Mouse (Mus musculus) intestine, embryonic 16.5 days (tissue): ENCODE measurements around the gene Asic2. TPM values are rescaled to one million over a fixed set of nuclear protein-coding genes. Genes with fewer than 3 reads are reported as not detected.

Experiments used
- ATAC-seq: fragments of 200-750 bp; cut with Nextera tagmentation; 2 replicates; pipeline ENCODE4 v1.8.0; 2017; ENCODE audit warnings: moderate TSS enrichment, moderate library complexity
- H3K27ac ChIP-seq: fragments of 300-500 bp; sonication (generic); 2 replicates; pipeline ENCODE4 v1.5.1; 2014; ENCODE audit warnings: mild to moderate bottlenecking, low read length
- H3K27me3 ChIP-seq: fragments of 300-500 bp; sonication (generic); replicated peaks from 2 replicates; pipeline ENCODE4 v1.6.1; 2014; ENCODE audit warnings: low read length, control low read depth, mixed read lengths; ENCODE audit not compliant: control insufficient read depth, insufficient read depth
- H3K36me3 ChIP-seq: fragments of 300-500 bp; sonication (generic); 2 replicates; pipeline ENCODE4 v1.6.1; 2014; ENCODE audit warnings: low read length, control low read depth; ENCODE audit not compliant: control insufficient read depth, insufficient read depth
- H3K4me1 ChIP-seq: fragments of 300-500 bp; sonication (generic); 2 replicates; pipeline ENCODE4 v1.6.1; 2014; ENCODE audit warnings: low read length, control low read depth, mixed read lengths; ENCODE audit not compliant: control insufficient read depth, insufficient read depth
- H3K4me2 ChIP-seq: fragments of 300-500 bp; sonication (generic); 2 replicates; pipeline ENCODE4 v1.6.1; 2014; ENCODE audit warnings: low read depth, low read length, control low read depth
- H3K4me3 ChIP-seq: fragments of 300-500 bp; sonication (generic); 2 replicates; pipeline ENCODE4 v1.5.1; 2014; ENCODE audit warnings: mild to moderate bottlenecking, low read length
- H3K9ac ChIP-seq: fragments of 300-500 bp; sonication (generic); 2 replicates; pipeline ENCODE4 v1.6.1; 2014; ENCODE audit warnings: low read depth, low read length
- H3K9me3 ChIP-seq: fragments of 300-500 bp; sonication (generic); 2 replicates; pipeline ENCODE4 v1.6.1; 2016; ENCODE audit warnings: low read length, control low read depth; ENCODE audit not compliant: control insufficient read depth
- WGBS: fragments of 180-500 bp; shearing (Covaris S2); extraction: QIAGEN DNeasy Blood & Tissue Kit; methylation state at CpG from one replicate; pipeline ENCODE4 v1.1.7; 2014; 5-methylcytosine and 5-hydroxymethylcytosine counted together
- polyA plus RNA-seq: library from polyadenylated mRNA; unstranded; fragments of >200 nt; fragmentation: Nextera tagmentation; extraction: Ambion mirVana; gene quantifications from 2 replicates; pipeline ENCODE4 v1.2.1, GENCODE M21; 2015

Gene Asic2
- 0.15 and 0.16 TPM in 2 replicates for polyA plus RNA-seq

DNA sequence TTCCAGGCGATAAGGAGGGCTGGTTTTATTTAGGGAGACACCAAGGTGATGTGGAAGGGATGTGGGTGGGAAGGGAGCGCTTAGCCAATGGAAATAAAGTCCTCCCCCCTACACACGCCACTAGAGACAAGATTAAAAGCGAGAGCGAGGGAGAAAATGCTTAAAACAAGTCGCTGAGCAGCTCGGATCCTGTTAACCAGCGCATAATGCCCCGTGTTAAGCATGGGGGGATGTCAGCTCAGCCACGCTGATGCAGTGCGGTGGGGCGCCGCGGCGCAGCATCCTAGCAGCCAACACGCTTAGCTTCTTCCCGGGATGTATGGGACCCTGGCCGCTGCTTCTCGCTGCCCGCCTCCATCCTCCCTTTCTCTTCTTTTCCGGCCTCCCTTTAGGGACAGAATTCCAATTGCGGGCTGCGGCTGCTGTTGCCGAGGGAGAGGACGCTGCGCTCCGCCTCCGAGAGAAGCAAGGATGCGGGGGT, at the start of gene Asic2:
Gene Asic2, minus strand, starts transcription at position 57 of the 481 bp plus-strand sequence.
- H3K9ac ChIP-seq, result no peak within 1 kb of the TSS
- no peaks in the 10 kb centered on the region for H3K9me3 ChIP-seq
- no peaks in the 10 kb centered on the region for H3K4me1 ChIP-seq
- WGBS, result 4% methylated on average over 29 of the region's 29 CpGs
- H3K27me3 ChIP-seq, result peaks cover 16% of the 10 kb centered on the region
- no peak within 1 kb of the TSS for H3K27ac ChIP-seq
- H3K36me3 ChIP-seq, result no peaks in the 10 kb centered on the region
- H3K4me3 ChIP-seq, result no peak within 1 kb of the TSS
- no peak for ATAC-seq
- no peak within 1 kb of the TSS; the same call in 1 of the 2 replicates for H3K4me2 ChIP-seq

DNA sequence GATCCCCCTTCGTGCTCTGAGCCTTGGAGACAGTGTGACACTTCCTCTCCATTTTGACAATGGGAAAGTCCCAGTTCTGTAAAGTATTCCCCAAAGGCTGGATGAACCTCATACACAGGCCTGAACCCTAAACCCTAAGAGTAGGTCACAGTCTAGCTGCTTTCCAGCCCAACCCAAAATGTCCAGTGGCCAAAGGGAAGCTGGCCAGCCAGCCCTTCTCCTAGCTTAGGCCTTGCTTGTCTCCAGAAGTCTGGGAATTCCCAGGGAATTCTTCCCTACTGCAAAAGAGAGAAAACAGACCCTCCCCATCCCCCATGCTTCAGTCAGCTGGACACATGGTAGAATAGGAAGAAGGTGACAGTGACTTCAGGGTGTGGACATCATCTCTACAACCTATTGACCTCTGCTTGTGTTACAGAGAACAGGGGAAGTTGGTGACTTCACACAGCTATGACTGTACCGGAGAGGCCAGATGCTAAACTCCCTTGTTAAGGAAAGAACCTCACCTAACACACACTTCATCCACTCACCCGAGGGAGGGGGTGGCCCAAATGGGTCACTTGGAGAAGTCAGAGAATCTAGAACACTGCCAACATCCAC, 48.0 kb upstream of the Asic2 start:
- H3K27me3 ChIP-seq, result no peaks in the 10 kb centered on the region
- no peak overlapping the region for H3K4me2 ChIP-seq
- no peak overlapping the region for H3K27ac ChIP-seq
- H3K9ac ChIP-seq, result no peak overlapping the region
- 80% methylated on average over 3 of the region's 3 CpGs for WGBS
- H3K4me3 ChIP-seq, result no peak overlapping the region
- H3K9me3 ChIP-seq, result no peaks in the 10 kb centered on the region
- no peak for ATAC-seq
- 0 out of 2 replicates have a peak, but pooled peaks cover 4% of the 10 kb centered on the region for H3K4me1 ChIP-seq
- no peaks in the 10 kb centered on the region for H3K36me3 ChIP-seq

DNA sequence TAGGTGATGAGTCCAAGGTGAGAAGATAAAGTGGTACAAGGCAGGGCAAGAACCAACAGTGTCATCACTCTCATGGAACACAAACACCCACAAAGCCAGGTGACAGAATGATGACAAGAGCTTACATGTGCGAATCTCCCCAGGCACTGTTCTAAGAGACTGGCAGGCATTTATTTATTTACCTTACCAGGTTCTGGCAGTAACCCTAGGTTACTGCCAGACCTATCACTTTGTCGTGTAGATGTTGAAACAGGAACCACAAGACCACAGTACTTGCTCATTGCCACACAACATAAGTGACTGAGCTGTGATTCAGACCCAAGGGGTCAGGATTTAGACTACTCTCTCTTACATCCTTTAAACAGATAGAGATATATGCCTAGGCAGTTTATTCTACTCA, 46.8 kb upstream of the Asic2 start:
- Histone ChIP-seq H3K9me3 (no peaks in the 10 kb centered on the region), H3K4me3 (no peak overlapping the region), H3K36me3 (no peaks in the 10 kb centered on the region), H3K4me2 (no peak overlapping the region), H3K4me1 (peaks cover 6% of the 10 kb centered on the region; the same call in 1 of the 2 replicates), H3K27me3 (no peaks in the 10 kb centered on the region), H3K27ac (no peak overlapping the region), H3K9ac (no peak overlapping the region)
- no peak for ATAC-seq
- WGBS, result 38% methylated on average over 2 of the region's 2 CpGs

DNA sequence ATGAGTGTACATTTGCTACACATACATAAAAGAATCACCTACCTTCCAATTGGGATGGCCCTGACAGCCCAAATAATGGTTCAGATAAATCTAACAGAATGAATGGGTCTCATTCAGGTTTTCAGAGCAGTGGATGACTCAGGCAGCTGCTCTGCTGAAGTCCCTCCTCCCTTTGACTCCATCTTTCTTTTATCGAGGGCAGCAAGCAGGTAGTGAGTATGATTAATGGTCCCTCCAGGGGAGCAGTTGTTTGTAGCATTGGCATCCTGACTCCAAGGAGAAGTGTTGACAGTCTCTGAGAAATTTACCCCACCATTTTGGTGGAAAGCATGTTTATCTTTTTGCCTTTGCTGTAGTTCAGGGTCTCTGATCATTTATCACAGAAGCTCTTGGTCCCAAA, 45.5 kb upstream of the Asic2 start:
- Histone ChIP-seq H3K4me1 (peaks cover 2% of the 10 kb centered on the region; the same call in 1 of the 2 replicates), H3K4me2 (no peak overlapping the region), H3K27ac (no peak overlapping the region; the same call in 1 of the 2 replicates), H3K36me3 (no peaks in the 10 kb centered on the region), H3K4me3 (no peak overlapping the region), H3K9me3 (no peaks in the 10 kb centered on the region), H3K9ac (no peak overlapping the region), H3K27me3 (no peaks in the 10 kb centered on the region)
- no peak for ATAC-seq
- WGBS, result 46% methylated on average over 1 of the region's 1 CpGs

GRCm38 (mm10) chr11:82011411-82012193, 43.3 kb upstream of the Asic2 start:
- ATAC-seq, result no peak
- Histone ChIP-seq H3K27me3 (no peaks in the 10 kb centered on the region), H3K27ac (no peak overlapping the region), H3K4me1 (peaks cover 2% of the 10 kb centered on the region; the same call in 1 of the 2 replicates), H3K4me2 (no peak overlapping the region), H3K9me3 (no peaks in the 10 kb centered on the region), H3K9ac (no peak overlapping the region), H3K36me3 (no peaks in the 10 kb centered on the region), H3K4me3 (no peak overlapping the region)
- WGBS, result 53% methylated on average over 8 of the region's 8 CpGs

- H3K27me3 ChIP-seq, result no peaks in the 10 kb centered on the region
- no peak overlapping the region for H3K4me3 ChIP-seq
- ATAC-seq, result no peak
- peaks cover 2% of the 10 kb centered on the region; the same call in 1 of the 2 replicates for H3K4me1 ChIP-seq
- no peak overlapping the region for H3K9ac ChIP-seq
- H3K36me3 ChIP-seq, result no peaks in the 10 kb centered on the region
- no peaks in the 10 kb centered on the region for H3K9me3 ChIP-seq
- WGBS, result 92% methylated on average over 3 of the region's 3 CpGs
- no peak overlapping the region for H3K27ac ChIP-seq
- no peak overlapping the region for H3K4me2 ChIP-seq
Observed at GRCm38 (mm10) chr11:82010115-82010514, 41.9 kb upstream of the Asic2 start.

- 35% methylated on average over 12 of the region's 12 CpGs for WGBS
- Histone ChIP-seq H3K27me3 (no peaks in the 10 kb centered on the region), H3K4me1 (peaks cover 2% of the 10 kb centered on the region; the same call in 1 of the 2 replicates), H3K4me2 (no peak overlapping the region), H3K36me3 (no peaks in the 10 kb centered on the region), H3K9ac (peak overlapping the region; percentile 4; the same call in 1 of the 2 replicates), H3K9me3 (no peaks in the 10 kb centered on the region), H3K4me3 (no peak overlapping the region), H3K27ac (peak overlapping the region; percentile 43)
- peak; percentile 62; the same call in 1 of the 2 replicates for ATAC-seq
Observed at GRCm38 (mm10) chr11:82006796-82007423, 38.7 kb upstream of the Asic2 start.

DNA sequence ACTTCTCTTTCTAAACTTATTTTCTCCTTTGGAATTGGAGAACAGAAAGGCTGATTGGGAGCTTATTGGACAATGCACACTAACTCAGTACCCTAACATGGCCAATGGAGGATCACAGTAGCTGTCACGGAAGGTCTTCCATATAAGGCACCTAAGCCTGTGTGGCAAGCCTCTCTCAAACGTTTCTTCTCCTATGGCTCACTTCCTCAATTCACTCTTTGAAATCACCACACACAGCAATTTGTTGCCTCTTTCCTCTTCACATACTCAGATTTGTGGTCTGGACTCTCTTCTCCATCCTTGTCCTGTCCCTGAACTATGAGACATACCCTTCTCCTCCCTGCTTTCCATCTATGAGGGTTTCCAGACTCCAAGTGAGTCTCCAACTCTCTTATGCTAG, 36.6 kb upstream of the Asic2 start:
- Histone ChIP-seq H3K9ac (no peak overlapping the region), H3K27ac (no peak overlapping the region), H3K4me3 (no peak overlapping the region), H3K4me2 (no peak overlapping the region), H3K9me3 (no peaks in the 10 kb centered on the region), H3K4me1 (no peaks in the 10 kb centered on the region; the same call in 1 of the 2 replicates), H3K27me3 (no peaks in the 10 kb centered on the region), H3K36me3 (no peaks in the 10 kb centered on the region)
- 58% methylated on average over 2 of the region's 2 CpGs for WGBS
- ATAC-seq, result no peak

DNA sequence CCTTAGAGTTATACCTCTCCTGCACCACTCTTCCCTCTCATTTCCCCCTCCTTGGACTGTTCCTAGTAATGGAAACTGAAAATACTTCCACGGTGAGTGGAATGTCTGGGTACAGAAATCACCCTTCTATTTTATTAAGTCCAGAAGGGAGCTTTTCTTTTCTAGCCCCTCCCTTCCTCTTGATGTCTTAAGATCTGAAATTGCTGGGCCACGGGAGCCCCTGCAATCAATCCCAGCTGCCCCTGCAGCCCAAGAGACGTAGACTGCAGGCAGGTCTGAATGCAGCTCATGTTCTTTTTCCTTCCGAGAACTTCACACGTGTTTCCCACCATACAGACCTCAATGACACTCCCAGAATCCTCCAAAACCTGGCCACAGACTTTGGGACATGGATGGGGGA, 32.3 kb upstream of the Asic2 start:
- ATAC-seq, result no peak
- no peaks in the 10 kb centered on the region for H3K4me1 ChIP-seq
- no peak overlapping the region for H3K9ac ChIP-seq
- H3K9me3 ChIP-seq, result no peaks in the 10 kb centered on the region
- no peaks in the 10 kb centered on the region for H3K27me3 ChIP-seq
- H3K4me3 ChIP-seq, result no peak overlapping the region
- H3K36me3 ChIP-seq, result no peaks in the 10 kb centered on the region
- H3K4me2 ChIP-seq, result no peak overlapping the region
- no peak overlapping the region for H3K27ac ChIP-seq
- 56% methylated on average over 5 of the region's 5 CpGs for WGBS
